Mouse (Mus musculus) embryonic fibroblast, embryonic 13.5 days (primary cell): Measurements from ENCODE around the gene Polr3k.

ENCODE experiments used
- CTCF ChIP-seq: IDR thresholded peaks from 2 replicates; pipeline ENCODE4 v1.5.1; 2011; ENCODE audit warnings: mild to moderate bottlenecking, control low read depth, low read length, moderate library complexity, borderline replicate concordance; ENCODE audit not compliant: insufficient read depth
- POLR2A ChIP-seq: IDR thresholded peaks from 2 replicates; pipeline ENCODE4 v1.6.1; 2011; ENCODE audit warnings: low read depth, mild to moderate bottlenecking, control low read depth, low read length, moderate library complexity

DNA sequence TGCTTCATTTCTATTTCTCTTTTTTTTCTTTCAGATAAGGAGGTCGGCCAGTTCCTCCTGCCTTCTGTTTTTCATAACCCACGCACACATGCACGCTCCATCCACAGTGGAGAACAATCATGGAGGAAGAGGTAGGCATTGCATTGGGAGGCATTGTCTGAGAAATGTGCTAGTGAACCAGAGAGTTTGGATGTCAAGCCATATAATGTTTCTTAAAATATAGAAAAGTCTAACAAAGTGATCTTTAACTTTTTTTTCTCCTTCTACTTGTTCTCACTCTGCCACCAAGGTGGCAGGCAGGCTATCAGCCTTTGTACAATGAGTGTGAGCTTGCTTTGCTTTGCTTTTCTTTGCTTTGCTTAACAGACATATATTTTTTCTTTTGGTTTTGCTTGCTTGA is 53.7 kb downstream of the Polr3k start:
- TF ChIP-seq POLR2A (no peak), CTCF (no peak)
